Mouse (Mus musculus) embryonic facial prominence, embryonic 11.5 days (tissue): ENCODE measurements around the gene Zfp59. TPM values are rescaled to one million over a fixed set of nuclear protein-coding genes. Genes with fewer than 3 reads are reported as not detected.
"Not testable (repeated sequence)": the region's sequence is repeated elsewhere in the genome, so short reads cannot be mapped to it uniquely, and the experiment has no call there.

Source experiments
- ATAC-seq: fragments of 200-750 bp; cut with Nextera tagmentation; replicated peaks from 2 replicates; pipeline ENCODE4 v1.8.0; 2017; ENCODE audit warnings: low read depth; ENCODE audit not compliant: insufficient number of reproducible peaks, low FRiP score, low TSS enrichment
- DNase-seq: peaks from one replicate; pipeline ENCODE4 v3.0.0-alpha.2; 2015; ENCODE audit warnings: low spot score
- H3K27ac ChIP-seq: fragments of 300-500 bp; sonication (generic); replicated peaks from 2 replicates; pipeline ENCODE4 v1.5.1; 2014; ENCODE audit warnings: mild to moderate bottlenecking, low read depth, low read length, control low read depth
- H3K27me3 ChIP-seq: fragments of 300-500 bp; sonication (generic); 2 replicates; pipeline ENCODE4 v1.6.1; 2014; ENCODE audit warnings: mild to moderate bottlenecking, low read length, moderate library complexity, mixed read lengths; ENCODE audit not compliant: control insufficient read depth, insufficient read depth
- H3K36me3 ChIP-seq: fragments of 300-500 bp; sonication (generic); replicated peaks from 2 replicates; pipeline ENCODE4 v1.6.1; 2014; ENCODE audit warnings: low read depth, mild to moderate bottlenecking, low read length, moderate library complexity, mixed read lengths; ENCODE audit not compliant: control insufficient read depth, insufficient read depth
- H3K4me1 ChIP-seq: fragments of 300-500 bp; sonication (generic); 2 replicates; pipeline ENCODE4 v1.6.1; 2014; ENCODE audit warnings: low read length, mixed read lengths; ENCODE audit not compliant: control insufficient read depth, insufficient read depth
- H3K4me2 ChIP-seq: fragments of 300-500 bp; sonication (generic); 2 replicates; pipeline ENCODE4 v1.6.1; 2014; ENCODE audit warnings: low read depth, mild to moderate bottlenecking, control low read depth, low read length, moderate library complexity
- H3K4me3 ChIP-seq: fragments of 300-500 bp; sonication (generic); 2 replicates; pipeline ENCODE4 v1.5.1; 2014; ENCODE audit warnings: low read depth, low read length, control low read depth
- H3K9ac ChIP-seq: fragments of 300-500 bp; sonication (generic); replicated peaks from 2 replicates; pipeline ENCODE4 v1.6.1; 2014; ENCODE audit warnings: mild to moderate bottlenecking, control low read depth, low read length
- H3K9me3 ChIP-seq: fragments of 300-500 bp; sonication (generic); replicated peaks from 2 replicates; pipeline ENCODE4 v1.6.1; 2016; ENCODE audit warnings: mild to moderate bottlenecking, low read length, inconsistent platforms, mixed read lengths; ENCODE audit not compliant: control insufficient read depth
- WGBS: fragments of 180-500 bp; shearing (Covaris S2); extraction: QIAGEN DNeasy Blood & Tissue Kit; methylation state at CpG from one replicate; pipeline ENCODE4 v1.1.7; 2014; 5-methylcytosine and 5-hydroxymethylcytosine counted together
- polyA plus RNA-seq: library from polyadenylated mRNA; unstranded; fragments of >200 nt; fragmentation: Nextera tagmentation; extraction: Ambion mirVana; gene quantifications from 2 replicates; pipeline ENCODE4 v1.2.1, GENCODE M21; 2014

Zfp59 gene
- polyA plus RNA-seq = 13.3 and 13.4 TPM in 2 replicates

GRCm38 (mm10) chr7:27838323-27839249, at the start of gene Zfp59:
Gene Zfp59, plus strand, starts transcription at chr7:27838607.
- Histone ChIP-seq H3K36me3 (no peaks in the 10 kb centered on the region), H3K4me3 (peak within 1 kb of the TSS; percentile 49), H3K9me3 (no peaks in the 10 kb centered on the region), H3K9ac (peak within 1 kb of the TSS; percentile 58), H3K27me3 (no peaks in the 10 kb centered on the region), H3K4me2 (peak within 1 kb of the TSS; percentile 51), H3K27ac (no peak within 1 kb of the TSS), H3K4me1 (no peaks in the 10 kb centered on the region)
- 4% methylated on average over 33 of the region's 34 CpGs for WGBS
- DNase-seq (peak; percentile 93), ATAC-seq (peak; percentile 97)

- no peak overlapping the region for H3K4me3 ChIP-seq
- H3K9ac ChIP-seq = no peak overlapping the region
- H3K27ac ChIP-seq = no peak overlapping the region
- no peaks in the 10 kb centered on the region for H3K36me3 ChIP-seq
- H3K27me3 ChIP-seq = no peaks in the 10 kb centered on the region
- no peak overlapping the region for H3K4me2 ChIP-seq
- H3K4me1 ChIP-seq = no peaks in the 10 kb centered on the region
- H3K9me3 ChIP-seq = peaks cover 4% of the 10 kb centered on the region; the same call in 1 of the 2 replicates
- DNase-seq (no peak), ATAC-seq (no peak)
- 85% methylated on average over 5 of the region's 5 CpGs for WGBS
These were observed 49.1 kb upstream of the Zfp59 start for GRCm38 (mm10) chr7:27789306-27789705.

GRCm38 (mm10) chr7:27793865-27794264, 44.5 kb upstream of the Zfp59 start:
- H3K36me3 ChIP-seq, H3K4me2 ChIP-seq, H3K4me1 ChIP-seq, ATAC-seq, H3K27me3 ChIP-seq, H3K27ac ChIP-seq, H3K4me3 ChIP-seq, H3K9ac ChIP-seq, H3K9me3 ChIP-seq, DNase-seq: not testable (repeated sequence)
- 72% methylated on average over 3 of the region's 3 CpGs for WGBS

GRCm38 (mm10) chr7:27794566-27794965, 43.8 kb upstream of the Zfp59 start:
- Histone ChIP-seq H3K4me3 (no peak overlapping the region), H3K27me3 (no peaks in the 10 kb centered on the region), H3K36me3 (no peaks in the 10 kb centered on the region), H3K9me3 (no peaks in the 10 kb centered on the region), H3K4me2 (no peak overlapping the region), H3K27ac (no peak overlapping the region), H3K4me1 (no peaks in the 10 kb centered on the region), H3K9ac (no peak overlapping the region)
- ATAC-seq (no peak), DNase-seq (no peak)

GRCm38 (mm10) chr7:27797906-27798811, 40.2 kb upstream of the Zfp59 start:
- no peak overlapping the region for H3K4me2 ChIP-seq
- no peak overlapping the region; the same call in 1 of the 2 replicates for H3K4me3 ChIP-seq
- DNase-seq (peak; percentile 68), ATAC-seq (peak; percentile 82)
- no peaks in the 10 kb centered on the region for H3K4me1 ChIP-seq
- no peaks in the 10 kb centered on the region for H3K27me3 ChIP-seq
- H3K27ac ChIP-seq = peak overlapping the region; percentile 9; the same call in 1 of the 2 replicates
- WGBS = 29% methylated on average over 7 of the region's 8 CpGs
- no peaks in the 10 kb centered on the region for H3K9me3 ChIP-seq
- no peak overlapping the region for H3K9ac ChIP-seq
- H3K36me3 ChIP-seq = no peaks in the 10 kb centered on the region

GRCm38 (mm10) chr7:27801137-27801536, 37.3 kb upstream of the Zfp59 start:
- Histone ChIP-seq H3K27me3 (no peaks in the 10 kb centered on the region), H3K4me2 (no peak overlapping the region), H3K4me3 (no peak overlapping the region), H3K27ac (no peak overlapping the region), H3K36me3 (no peaks in the 10 kb centered on the region), H3K9ac (no peak overlapping the region), H3K4me1 (no peaks in the 10 kb centered on the region), H3K9me3 (no peaks in the 10 kb centered on the region)
- WGBS = 56% methylated on average over 2 of the region's 2 CpGs
- no peak for DNase-seq
- no peak for ATAC-seq

- 54% methylated on average over 5 of the region's 5 CpGs for WGBS
- Histone ChIP-seq H3K9ac (no peak overlapping the region), H3K4me3 (no peak overlapping the region), H3K36me3 (no peaks in the 10 kb centered on the region), H3K27ac (no peak overlapping the region), H3K4me1 (no peaks in the 10 kb centered on the region), H3K27me3 (no peaks in the 10 kb centered on the region), H3K4me2 (no peak overlapping the region), H3K9me3 (no peaks in the 10 kb centered on the region)
- no peak for ATAC-seq
- DNase-seq = peak; percentile 25
These were observed 35.4 kb upstream of the Zfp59 start for GRCm38 (mm10) chr7:27802986-27803385.
